Mouse (Mus musculus) brown adipose tissue, adult 24 weeks (tissue): ENCODE measurements around the gene B4galnt1. TPM values are rescaled to one million over a fixed set of nuclear protein-coding genes. Genes with fewer than 3 reads are reported as not detected.
"Not testable (repeated sequence)": the region's sequence is repeated elsewhere in the genome, so short reads cannot be mapped to it uniquely, and the experiment has no call there.

Source experiments
- H3K27ac ChIP-seq: fragments of 200-500 bp; replicated peaks from 2 replicates; pipeline ENCODE4 v1.5.1; 2012; ENCODE audit warnings: low read depth, mild to moderate bottlenecking, low read length
- H3K4me1 ChIP-seq: fragments of 200-500 bp; 2 replicates; pipeline ENCODE4 v1.6.1; 2012; ENCODE audit warnings: low read length, mixed read lengths; ENCODE audit not compliant: control insufficient read depth, insufficient read depth, insufficient read length
- H3K4me3 ChIP-seq: fragments of 200-500 bp; 2 replicates; pipeline ENCODE4 v1.5.1; 2012; ENCODE audit warnings: low read depth, mild to moderate bottlenecking, low read length, moderate library complexity; ENCODE audit not compliant: insufficient read depth
- polyA plus RNA-seq: library from polyadenylated mRNA; stranded (reverse); fragments of >200 nt; gene quantifications from 2 replicates; pipeline ENCODE4 v1.2.4, GENCODE M21; 2012; ENCODE audit not compliant: missing spikeins, insufficient read depth, insufficient read length

The B4galnt1 gene
- polyA plus RNA-seq, 1 experiment = 0.95 TPM

DNA sequence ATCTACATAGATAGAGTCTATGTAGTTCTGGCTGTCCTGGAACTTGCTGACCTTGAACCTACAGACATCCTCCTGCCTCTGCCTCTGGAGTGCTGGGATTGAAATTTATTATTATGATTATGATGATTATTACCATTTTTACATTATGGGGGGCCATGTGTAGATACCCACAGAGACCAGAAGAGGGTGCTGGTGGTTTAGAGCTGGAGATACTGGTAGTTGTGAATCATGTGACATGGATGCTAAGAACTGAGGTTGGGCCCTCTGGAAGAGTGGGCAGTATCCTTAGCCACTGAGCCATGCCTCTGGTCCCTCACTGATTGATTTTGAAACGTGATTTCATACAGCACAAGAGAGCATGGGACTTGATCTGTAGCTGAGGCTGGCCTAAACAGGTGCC is 21.4 kb downstream of the B4galnt1 start:
- H3K4me1 ChIP-seq = no peaks in the 10 kb centered on the region; the same call in 1 of the 2 replicates
- no peak overlapping the region for H3K27ac ChIP-seq
- H3K4me3 ChIP-seq = no peak overlapping the region

DNA sequence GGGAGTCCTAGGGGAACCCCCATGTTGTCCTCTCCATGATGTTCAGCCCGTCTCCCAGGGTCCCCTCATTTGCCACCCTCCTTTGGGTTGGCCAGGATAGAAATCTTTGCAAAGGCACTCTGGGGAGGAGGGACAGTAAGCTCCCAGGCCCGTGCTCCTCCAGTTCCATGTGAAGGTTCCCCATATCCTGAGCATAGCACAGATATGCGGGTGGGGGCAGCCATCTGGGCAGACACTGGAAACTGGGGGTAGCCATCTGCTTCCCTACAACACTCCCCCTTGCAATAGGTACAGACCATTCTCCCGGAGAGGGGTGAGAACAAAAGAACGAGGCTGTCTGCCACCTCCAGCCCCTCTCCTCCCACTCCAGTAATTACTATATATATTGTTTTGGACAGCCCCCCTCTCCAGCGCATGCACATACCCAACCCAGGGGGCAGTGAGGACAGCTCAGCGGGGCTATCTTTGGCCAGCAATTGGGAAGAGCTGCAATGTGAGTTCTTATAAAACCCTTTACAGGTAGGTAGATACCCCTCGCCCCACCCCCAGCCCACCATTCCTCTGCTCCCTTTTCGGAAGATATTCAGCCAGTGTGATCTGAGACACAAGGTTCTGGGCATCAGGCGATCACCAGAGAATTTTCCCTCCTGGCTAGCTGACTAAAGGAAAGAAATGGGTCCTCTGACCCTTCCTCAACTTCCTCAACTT is 22.5 kb downstream of the B4galnt1 start:
- no peak overlapping the region for H3K27ac ChIP-seq
- H3K4me3 ChIP-seq = peak overlapping the region; percentile 30; the same call in 1 of the 2 replicates
- no peaks in the 10 kb centered on the region; the same call in 1 of the 2 replicates for H3K4me1 ChIP-seq

DNA sequence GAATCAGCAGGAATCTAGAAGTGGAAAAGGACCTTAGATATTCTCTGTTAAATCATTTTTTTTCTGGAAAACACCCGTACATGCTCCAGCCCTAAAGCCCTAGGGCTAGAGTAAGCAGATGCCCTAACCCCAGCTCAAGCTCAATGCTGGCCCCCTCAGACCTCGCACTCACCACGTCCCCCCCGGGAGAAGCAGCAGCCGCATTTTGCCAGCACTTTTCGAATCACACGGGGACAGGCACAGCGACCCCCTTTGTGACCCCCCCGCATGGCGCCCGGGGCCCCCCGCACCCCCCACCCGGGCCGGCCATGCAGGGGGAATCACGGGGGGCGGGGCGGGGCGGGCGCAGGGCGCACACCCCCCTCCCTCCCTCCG is 23.0 kb downstream of the B4galnt1 start:
- Histone ChIP-seq H3K27ac (no peak overlapping the region), H3K4me1 (no peaks in the 10 kb centered on the region; the same call in 1 of the 2 replicates), H3K4me3 (peak overlapping the region; percentile 74)

DNA sequence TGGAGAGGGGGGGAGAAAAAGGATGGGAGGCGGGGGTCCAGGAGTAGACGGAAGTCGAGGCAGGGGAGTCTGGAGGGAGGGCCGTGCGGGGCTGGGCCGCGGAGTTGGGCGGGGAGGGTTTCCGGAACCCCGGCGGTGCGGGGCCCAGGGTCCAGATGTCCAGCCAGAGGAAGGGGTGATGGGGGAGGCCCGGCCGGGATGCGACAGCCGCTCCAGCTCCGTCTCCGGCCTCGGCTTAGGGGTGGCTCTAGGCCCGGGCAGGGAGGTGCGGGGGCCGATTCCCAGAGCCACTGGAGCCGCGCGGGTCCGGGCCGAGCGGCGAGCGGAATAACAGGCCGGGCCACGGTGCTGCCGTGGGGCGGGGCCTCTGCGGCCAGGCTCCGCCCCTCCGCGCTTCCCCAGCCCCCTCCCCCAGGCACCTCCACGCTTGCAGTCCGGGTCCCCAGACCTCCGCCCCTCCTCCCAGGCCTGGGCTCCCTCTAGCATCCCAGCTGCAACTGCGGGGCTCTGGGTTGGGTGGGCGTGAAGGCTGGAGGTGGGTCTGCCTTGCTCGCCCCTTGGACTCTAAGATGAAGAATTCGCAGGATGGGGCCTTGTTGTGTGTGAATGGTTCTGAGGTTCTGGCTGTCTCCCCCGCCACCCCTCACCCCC is 23.6 kb downstream of the B4galnt1 start:
- peak overlapping the region; percentile 74 for H3K4me3 ChIP-seq
- no peaks in the 10 kb centered on the region; the same call in 1 of the 2 replicates for H3K4me1 ChIP-seq
- H3K27ac ChIP-seq = no peak overlapping the region

DNA sequence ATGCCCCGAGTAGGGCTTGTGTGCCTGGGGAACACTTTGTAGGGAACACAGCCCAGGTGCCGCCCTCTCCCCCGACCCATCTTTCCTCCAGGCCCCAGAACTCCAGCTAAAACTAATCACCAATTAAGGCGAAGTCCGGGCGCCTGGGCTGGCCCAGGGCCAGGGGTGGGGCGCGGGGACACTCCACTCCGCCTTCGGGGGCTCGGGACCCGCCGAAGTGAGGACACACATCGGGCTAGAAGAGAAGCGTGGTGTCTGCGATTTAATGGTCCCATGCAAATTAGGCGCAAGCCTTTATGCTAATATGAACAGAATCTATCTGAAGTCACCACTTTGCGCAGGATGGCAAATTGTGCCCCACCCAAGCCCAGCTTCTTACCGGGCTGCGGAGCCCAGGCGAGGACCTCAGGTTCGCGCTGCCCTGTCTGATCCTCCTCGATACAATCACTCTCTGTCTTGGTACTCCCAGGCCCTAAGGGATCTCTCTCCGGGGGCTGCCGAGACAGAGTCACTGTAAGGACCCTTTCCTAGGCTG is 24.2 kb downstream of the B4galnt1 start:
- Histone ChIP-seq H3K4me1 (no peaks in the 10 kb centered on the region), H3K4me3 (peak overlapping the region; percentile 56), H3K27ac (peak overlapping the region; percentile 53)

DNA sequence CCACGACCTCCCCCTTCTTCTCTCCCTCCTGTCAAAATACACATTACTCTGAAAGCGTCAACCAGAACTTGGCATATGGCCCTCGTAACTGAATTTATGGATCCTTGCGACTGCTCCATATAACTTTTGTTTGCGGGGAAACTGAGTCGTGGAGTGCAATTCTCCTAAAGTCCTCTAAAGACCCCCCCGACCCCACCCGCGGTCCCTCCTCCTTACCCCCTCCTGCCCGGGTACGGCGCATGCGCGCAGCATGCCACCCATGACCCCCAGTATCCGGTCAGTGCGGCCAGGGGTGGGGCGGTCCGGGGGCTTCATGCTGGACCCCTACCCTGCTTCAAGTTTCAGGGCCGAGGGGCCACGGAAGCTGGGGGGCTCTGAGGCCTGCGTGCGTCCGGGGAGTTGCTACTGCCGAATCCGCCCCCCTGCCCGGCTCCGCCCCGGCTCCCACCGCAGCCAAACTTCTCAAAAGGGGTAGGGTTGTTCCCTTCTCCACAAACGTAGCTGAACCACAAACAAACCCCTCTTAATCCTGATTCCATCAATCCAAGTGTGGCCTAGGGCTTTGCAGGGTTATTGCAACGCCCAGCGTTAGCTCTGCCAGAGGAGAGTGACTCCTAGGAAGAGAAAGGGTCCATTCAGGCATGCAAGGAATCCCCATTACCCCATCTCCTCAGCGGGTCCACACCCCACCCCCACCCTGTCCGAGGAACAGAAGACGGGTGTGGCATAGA is 24.8 kb downstream of the B4galnt1 start, which contains the start of gene Arhgef25:
Arhgef25 (minus strand) TSS at position 433 of the 731 bp plus-strand sequence.
- peak within 1 kb of the TSS; percentile 53 for H3K27ac ChIP-seq
- no peaks in the 10 kb centered on the region for H3K4me1 ChIP-seq
- H3K4me3 ChIP-seq = peak within 1 kb of the TSS; percentile 56

DNA sequence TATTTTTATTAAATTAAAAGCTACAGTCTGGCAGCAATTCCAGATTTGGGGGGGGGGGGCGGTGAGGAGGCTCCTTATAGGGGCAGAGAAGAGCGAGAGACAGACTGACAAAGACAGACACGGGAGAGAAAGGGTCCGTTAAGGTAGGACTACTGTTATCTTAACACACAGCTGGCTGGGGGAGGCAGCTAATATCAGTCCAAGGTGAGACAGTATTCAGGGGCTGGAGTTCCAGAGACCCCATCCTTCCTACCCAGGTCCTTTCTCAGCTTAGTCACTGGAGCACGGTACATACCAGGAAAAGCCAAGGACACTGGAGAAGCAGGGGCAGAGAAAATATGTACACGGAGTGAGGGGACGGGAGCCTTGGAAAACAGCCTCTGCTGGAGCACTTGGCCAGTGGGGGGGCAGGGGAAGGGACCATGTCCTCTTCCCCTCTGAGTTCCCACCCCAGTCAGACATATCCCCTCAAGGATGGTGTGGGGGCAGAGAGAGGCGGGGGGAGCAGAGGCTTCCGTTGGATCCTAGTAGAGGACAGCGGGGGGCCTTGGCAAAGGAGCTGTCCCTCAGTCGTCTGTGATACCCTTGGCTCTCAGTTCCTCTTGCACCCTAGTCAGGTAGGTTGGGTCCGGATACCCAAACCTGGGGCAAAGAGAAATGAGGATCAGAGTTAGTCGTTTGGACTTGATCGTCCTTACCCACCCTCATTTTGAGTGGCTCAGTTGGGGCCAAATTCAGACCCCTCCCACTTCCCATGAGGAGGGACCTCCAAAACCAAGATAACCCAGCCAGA is 25.6 kb downstream of the B4galnt1 start:
- no peak overlapping the region for H3K4me3 ChIP-seq
- H3K4me1 ChIP-seq = no peaks in the 10 kb centered on the region

DNA sequence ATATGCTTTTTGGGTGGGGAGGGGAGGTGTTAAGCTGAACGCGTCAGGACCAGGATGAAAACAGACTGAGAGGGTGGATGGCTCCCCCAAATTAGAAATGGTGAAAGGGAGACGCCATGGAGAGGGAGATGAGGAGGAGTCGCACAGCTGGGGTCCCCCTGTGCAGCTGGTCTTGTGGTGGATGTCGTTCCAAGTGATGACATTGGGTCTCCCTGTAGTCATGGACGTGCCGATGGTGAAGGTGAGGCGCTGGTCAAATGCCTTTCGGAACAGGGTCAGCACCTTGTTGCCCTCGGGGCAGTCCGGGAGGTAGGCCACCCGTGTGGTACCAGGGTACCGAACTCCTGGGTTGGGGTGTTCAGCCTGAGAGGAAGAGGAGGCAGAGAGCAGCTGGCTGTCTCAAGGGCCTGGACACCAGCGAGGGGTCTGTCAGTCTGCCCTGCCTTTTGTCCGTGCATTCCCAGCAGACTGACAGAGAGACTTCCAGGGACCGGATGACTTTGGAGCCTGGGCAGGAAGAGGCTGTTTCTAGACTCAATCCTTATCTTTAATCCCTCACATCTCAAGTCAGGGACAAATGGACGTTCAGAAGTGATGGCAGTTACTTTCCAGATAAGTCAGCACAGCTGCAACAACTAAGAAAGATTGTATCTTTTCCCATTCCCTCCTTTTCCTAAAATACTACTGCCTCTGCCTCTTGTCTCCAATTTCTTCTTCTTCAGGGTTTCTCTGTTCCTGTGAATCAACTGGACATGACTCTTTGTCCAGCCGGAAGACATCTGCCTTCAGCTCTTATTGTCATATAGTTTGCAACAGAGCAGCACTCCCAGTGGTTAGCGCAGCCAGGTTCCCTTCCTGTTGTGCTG is 26.4 kb downstream of the B4galnt1 start:
- no peak overlapping the region for H3K27ac ChIP-seq
- H3K4me3 ChIP-seq = no peak overlapping the region
- H3K4me1 ChIP-seq = no peaks in the 10 kb centered on the region

More for the DNA sequence above, 25.6 kb downstream of the B4galnt1 start:
- H3K27ac ChIP-seq = no peak overlapping the region

DNA sequence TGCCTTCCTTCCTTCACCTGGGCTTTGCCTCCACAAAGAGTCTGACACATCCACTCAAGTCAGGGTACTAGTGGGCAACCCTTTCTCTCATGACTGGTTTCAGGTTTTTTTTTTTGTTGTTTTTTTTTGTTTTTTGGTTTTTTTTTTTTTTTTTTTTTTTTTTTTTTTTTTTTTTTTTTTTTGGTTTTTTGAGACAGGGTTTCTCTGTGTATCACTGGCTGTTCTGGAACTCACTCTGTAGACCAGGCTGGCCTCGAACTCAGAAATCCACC is 27.0 kb downstream of the B4galnt1 start:
- not testable (repeated sequence) for H3K4me1 ChIP-seq, H3K4me3 ChIP-seq, H3K27ac ChIP-seq

DNA sequence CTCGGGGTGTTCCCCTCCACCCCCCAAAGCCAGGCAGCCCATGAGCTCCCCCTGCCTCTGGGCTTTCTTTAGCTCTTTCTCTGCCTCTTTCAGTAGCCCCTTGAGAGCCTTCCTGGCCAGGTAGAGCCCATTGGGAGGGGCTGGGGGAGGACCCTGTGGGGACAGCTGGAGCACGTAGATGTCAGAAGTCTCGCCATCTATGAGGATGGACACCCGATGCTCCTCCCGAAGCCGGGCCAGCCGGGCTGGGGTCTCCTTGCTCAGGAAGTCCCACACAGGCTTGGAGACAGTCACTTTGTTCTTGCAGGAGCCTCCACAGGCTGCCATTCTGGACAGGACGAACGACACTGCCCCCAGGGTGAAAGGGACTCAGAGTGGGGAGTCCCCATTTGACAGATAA is 28.0 kb downstream of the B4galnt1 start:
- H3K27ac ChIP-seq = no peak overlapping the region
- no peaks in the 10 kb centered on the region for H3K4me1 ChIP-seq
- H3K4me3 ChIP-seq = 0 out of 2 replicates have a peak overlapping the region, but pooled peaks have one; percentile 5

DNA sequence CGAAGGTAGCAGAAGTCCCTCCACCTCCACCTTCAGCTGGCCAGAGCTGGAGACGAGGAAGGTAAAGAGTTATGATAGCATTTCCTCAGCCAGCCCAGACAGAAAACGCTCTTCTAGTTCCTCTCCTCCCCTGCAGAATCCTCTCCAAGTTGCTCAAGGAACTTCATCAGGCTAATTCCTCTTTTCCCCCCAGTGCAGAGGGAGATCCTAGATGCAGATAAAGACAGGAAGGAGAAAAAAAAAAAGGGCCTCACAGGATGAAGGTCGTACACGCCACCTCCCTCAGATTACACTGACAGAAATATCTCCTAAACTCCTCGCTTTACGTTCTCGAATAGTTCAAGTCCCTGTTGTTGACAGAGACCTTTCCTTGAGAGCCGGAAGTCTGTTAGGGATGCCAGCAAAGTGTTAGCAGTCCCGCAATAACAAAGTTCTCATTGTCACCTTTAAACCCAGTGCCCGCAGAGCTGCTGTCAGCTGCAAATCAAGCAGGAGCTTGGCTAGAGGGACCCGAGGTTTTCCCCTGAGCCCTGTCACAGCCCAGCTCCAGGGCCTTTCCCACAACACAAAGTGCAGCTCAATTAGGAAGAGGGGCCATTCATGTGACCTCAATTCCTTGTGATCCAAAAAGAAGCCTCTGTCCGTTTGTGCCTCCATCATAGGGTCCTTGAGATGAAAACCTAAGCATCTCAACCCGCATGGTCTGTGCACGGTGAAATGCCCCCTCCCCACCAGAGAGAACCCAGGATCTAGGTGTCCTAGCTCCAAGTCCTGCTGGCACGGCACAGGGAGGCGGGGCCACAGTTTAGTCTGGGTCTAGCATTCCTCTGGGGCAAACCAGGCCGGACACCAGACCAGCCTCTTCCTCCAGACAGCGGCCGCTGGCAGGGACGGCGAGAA is 29.7 kb downstream of the B4galnt1 start:
- Histone ChIP-seq H3K27ac (peak overlapping the region; percentile 46), H3K4me3 (peak overlapping the region; percentile 71), H3K4me1 (no peaks in the 10 kb centered on the region)

DNA sequence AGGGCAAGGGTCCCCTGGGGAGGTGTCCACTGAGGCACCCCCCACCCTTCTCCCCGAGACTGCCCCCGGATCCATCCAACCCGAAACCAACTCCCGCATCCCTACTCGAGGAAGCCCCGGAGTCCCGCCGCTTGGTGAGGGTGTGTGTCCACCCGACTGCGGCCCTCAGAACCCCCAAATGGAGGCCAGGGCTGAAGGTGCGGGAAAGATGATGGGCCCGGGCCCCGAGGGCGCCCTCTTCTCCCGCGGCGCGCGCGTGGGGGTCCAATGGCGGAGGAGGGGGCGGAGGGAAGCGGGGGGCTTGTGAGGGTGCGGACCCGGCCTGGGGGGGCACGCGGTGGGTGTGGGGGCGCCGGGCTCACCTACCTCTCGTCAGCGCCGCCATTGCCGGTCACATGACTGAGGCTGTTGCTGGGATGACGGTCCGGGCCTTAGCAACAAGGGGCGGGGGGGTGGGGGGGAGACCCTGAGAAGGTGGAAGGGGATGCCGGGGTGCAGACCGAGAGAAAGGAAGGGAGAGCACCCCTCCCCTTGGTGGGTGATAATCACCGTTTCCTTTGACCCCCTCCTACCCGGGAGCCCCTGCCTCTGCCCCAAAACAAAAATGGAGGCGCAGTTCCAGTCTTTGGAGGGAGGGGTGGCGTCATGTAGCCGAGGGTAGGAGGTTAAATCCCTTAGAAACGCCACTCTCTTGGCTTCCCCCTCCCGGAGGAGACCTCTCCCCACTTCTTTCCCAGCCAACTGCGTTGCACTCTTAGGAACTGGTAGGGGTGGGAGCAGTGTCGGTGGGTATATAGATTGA is 30.5 kb downstream of the B4galnt1 start, which contains the start of gene Dtx3:
Dtx3 (minus strand) TSS at position 401 of the 802 bp plus-strand sequence.
- Histone ChIP-seq H3K4me1 (no peaks in the 10 kb centered on the region), H3K27ac (peak within 1 kb of the TSS; percentile 86)

More for the DNA sequence above, 30.5 kb downstream of the B4galnt1 start, which contains the start of gene Dtx3:
- H3K4me3 ChIP-seq = peak within 1 kb of the TSS; percentile 71
